Mouse (Mus musculus): ENCODE measurements at regions not wholly inside any gene's neighbourhood (a gene's known extent, or its start where the extent isn't known, plus 50 kb on each side); places are given as distances from the start of the nearest gene placed in this dataset.
A peak's percentile ranks its signal among the peaks of the same experiment; 100 is the strongest.

DNA sequence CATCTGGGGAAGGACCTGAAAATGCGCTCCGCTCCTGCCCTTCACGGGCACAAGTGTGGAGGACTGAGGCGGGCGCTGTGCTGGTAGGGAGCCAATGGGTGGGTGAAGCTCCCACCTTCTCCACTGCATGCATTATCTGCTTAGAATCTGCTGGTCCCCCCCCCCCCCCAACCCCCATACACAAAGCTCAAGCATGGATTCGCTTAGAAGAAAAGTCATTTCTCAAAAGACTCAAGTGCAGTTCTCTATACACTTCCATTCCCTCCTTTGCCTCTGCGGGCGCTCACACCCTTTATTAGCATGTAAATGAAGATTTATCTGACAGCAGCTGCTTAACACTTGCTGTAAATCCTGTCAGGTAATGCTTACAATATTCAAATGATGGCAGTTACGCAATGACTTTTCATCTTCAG is 230.4 kb downstream of the Kcnj2 start:
- no peak for DNase-seq (ENCODE audit: low spot score in 2 of 2)
- Histone ChIP-seq H3K27ac (no peak overlapping the region), H3K4me3 (no peak overlapping the region)
- no peak for TF ChIP-seq CTCF (conservative IDR thresholded peaks at IDR 0.05)

DNA sequence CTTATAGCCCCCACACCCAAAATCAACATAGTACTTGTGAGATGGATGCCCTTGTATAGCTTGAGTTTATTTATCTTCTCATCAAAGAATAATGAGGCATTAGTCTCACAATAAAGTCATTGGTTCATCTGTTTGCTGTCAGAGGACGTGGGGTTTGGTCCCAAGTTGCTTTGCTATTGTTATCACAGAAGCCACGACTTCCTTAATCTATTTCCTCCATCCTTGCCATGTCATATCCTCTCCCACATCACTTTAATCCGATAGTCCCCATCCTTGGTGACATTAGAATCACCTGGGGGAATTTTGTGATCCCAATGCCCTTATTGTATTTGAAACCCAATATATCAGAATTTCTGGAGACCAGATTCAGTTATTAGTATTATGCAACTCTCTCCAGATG is 246.8 kb downstream of the Kcnj2 start:
- H3K27ac ChIP-seq: no peak overlapping the region
- H3K4me3 ChIP-seq: no peak overlapping the region
- no peak for DNase-seq (ENCODE audit: low spot score in 2 of 2)
- no peak for TF ChIP-seq CTCF (conservative IDR thresholded peaks at IDR 0.05)

DNA sequence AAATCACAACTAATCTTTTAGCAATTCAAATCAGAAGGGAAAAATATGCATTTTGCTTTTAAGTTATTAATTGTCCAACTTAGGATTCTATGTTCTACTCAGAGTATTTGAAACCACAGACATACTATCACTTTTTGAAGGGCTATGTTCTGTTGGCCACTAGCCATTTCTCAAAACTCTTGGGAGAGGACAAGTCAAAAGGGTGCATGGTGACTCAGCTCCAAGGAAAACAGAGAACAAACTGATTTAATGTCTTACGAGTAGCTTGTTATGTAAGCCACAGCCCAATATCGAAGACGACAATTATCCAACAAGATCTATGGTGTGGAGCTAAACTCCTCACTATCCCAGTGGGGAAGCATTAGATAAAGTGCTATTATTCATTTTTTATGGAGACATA is 247.6 kb downstream of the Kcnj2 start:
- Histone ChIP-seq H3K4me3 (no peak overlapping the region), H3K27ac (no peak overlapping the region)
- no peak for DNase-seq (ENCODE audit: low spot score in 2 of 2)
- no peak for TF ChIP-seq CTCF (conservative IDR thresholded peaks at IDR 0.05)

DNA sequence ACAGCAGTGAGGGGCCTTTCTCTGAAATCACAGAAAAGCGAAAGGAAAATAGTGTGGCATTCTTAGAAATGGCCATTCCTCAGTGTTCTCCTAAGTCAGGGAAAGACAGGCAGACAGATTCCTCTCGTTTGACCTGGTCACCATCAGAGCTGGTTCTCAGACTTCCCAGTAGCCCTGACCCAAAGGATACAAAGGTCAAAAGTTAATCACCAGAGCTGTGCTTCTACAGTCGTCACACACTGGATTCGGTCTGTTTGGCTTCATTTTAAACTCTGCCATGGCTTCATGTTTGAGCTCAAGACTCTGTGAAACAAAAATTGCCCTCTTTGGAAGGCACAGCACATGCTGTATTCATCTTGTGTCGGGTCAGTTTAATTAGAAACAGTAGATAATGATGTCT is 255.6 kb downstream of the Kcnj2 start:
- DNase-seq (ENCODE audit: low spot score in 2 of 2): no peak
- Histone ChIP-seq H3K4me3 (no peak overlapping the region), H3K27ac (no peak overlapping the region)
- TF ChIP-seq CTCF (conservative IDR thresholded peaks at IDR 0.05): no peak

DNA sequence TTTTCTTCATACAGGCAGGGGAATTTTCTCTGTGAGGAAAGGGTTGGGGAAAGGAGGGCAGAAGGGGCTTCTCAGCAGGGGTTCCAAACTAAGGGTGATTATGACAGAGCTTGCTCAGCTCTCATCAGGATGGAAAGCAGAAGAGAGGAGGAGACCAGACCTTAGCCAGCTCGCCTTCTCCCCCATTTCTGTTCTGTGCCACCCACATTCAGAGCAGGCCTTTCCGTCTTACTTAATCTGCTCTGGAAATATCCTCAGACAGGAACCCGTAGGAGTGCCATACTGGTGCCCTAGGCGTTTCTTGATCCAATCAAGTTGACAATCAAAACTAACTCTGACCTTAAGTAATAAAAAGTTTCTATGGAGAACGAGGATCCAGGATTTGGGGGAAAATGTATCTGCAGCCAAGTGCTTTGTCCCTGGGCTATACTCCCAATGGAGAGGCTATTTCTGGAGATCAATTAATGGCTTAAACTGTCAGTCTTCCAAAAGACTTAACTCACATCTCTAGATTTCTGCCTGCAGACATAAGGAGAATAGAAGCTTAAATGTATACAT is 258.6 kb downstream of the Kcnj2 start:
- Histone ChIP-seq H3K4me3 (no peak overlapping the region), H3K27ac (no peak overlapping the region)
- DNase-seq (ENCODE audit: low spot score in 2 of 2): no peak
- no peak for TF ChIP-seq CTCF (conservative IDR thresholded peaks at IDR 0.05)

DNA sequence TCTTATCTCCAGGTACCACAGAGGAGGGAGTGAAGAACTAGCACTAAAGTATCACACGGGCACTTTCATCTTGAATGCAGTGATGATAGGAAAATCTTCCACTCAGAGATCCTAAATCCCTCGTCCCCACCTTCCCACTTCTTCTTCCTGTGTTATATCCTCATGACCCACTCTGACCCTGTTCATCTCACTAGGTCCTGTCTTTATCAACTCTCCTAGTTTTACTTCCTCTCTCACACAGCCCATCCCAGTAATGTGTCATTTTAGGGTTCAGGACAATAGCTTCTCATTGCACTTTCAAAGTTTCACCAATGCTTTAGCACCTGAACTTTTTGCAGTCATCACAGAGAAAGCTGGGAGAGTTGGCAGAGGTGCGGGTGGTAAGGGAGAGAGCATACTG is 261.0 kb downstream of the Kcnj2 start:
- no peak for DNase-seq (ENCODE audit: low spot score in 2 of 2)
- no peak for TF ChIP-seq CTCF (conservative IDR thresholded peaks at IDR 0.05)

DNA sequence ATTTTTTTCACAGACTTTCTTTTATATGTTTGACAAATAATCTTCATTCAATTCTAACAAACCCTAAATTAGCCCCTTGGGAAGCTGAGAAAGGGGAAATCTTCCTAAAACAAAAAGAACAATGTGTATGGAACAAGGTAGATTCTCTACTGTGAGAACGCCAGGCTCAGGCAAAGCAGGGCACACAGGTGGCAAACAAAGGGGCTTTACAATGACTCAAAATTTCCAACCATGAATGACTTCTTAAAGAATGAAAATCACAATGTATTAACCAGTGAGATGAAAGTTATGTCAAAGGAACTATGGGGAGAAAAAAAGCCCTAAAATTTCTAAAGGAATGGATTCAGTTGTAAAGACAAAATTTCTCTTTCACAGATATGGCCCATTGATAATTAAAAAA is 262.3 kb downstream of the Kcnj2 start:
- TF ChIP-seq CTCF (conservative IDR thresholded peaks at IDR 0.05): no peak
- H3K27ac ChIP-seq: no peak overlapping the region
- H3K4me3 ChIP-seq: no peak overlapping the region
- DNase-seq (ENCODE audit: low spot score in 2 of 2): no peak

More for the DNA sequence above, 261.0 kb downstream of the Kcnj2 start:
- H3K4me3 ChIP-seq: no peak overlapping the region
- no peak overlapping the region for H3K27ac ChIP-seq

DNA sequence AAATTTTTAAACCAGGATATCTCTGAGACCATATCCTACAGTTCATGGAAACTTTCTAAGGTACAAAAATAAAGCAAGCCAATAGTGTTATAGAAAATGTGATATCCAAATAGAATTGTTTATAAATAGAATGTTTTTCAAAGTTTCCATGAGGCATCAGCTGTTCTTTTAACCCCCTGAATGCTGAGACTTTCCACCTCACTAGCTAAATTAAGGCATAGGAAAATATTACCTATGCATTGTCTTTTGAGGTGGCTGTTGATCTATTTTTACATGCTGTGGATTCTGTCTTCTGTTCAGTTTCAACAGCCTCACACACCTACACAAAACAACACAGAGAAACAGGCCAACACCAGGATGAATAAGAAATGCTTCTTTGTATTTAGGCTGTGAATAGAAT is 265.6 kb downstream of the Kcnj2 start:
- DNase-seq (ENCODE audit: low spot score in 2 of 2): no peak
- TF ChIP-seq CTCF (conservative IDR thresholded peaks at IDR 0.05): no peak
- Histone ChIP-seq H3K27ac (no peak overlapping the region), H3K4me3 (no peak overlapping the region)

DNA sequence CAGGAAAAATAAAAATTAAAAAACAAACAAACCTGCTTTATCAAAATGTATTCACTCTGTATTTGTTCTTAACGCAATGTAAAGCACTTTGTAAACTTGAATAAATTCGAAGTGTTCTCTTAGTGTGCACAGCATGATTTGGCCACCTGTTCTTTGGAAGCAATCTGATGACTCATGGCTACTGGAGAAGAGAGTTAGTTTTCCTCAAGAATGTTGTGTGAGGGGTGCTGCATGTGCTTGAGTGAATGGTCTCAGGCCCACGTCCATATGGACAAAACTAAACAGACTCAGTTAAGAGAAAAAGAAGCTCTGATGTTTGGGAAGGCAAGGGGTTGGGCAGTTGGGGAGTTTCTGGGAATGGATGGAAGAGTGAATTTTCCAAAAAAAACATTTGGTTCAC is 267.1 kb downstream of the Kcnj2 start:
- no peak overlapping the region for H3K27ac ChIP-seq
- no peak for TF ChIP-seq CTCF (conservative IDR thresholded peaks at IDR 0.05)
- H3K4me3 ChIP-seq: no peak overlapping the region
- DNase-seq (ENCODE audit: low spot score in 2 of 2): peak in 1 of 2 experiments; percentile 32

DNA sequence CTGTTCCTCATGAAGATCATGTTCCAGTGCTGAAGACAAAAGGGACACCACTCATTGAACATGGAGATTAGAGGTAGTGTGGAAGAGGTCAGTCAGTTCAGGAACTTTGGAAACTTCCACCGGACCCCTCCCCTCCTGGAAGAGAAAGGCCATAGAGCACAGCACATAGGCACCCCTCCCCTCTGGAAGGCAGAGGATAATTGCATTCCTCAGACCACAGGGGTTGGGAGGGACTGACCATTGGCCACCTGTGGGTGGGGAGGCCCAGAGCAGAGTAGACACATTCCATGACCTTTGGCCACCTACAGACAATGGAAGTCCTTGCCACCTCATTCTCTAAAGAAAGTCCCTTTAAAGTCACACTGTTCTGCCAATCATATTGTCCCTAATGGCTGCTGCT is 281.6 kb downstream of the Kcnj2 start:
- DNase-seq (ENCODE audit: low spot score in 2 of 2): no peak
- no peak overlapping the region for H3K4me3 ChIP-seq
- no peak for TF ChIP-seq CTCF (conservative IDR thresholded peaks at IDR 0.05)

DNA sequence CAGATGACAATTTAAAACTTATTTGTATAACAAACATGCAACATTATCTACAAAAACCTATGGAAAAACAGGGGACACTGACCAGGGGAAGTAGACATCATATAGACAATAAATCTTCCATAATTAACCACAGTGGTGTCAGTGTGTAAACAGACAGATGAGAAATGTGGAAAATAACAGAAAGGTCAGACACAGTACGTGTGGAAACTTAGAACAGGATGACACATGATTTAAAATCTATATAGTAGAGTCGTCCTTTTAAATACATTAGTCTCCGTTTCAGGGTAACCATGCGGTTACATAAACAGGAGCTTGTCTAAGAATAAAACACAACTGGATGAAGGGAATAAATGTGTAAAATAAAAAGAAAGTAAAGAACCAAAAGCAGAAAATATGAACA is 284.1 kb downstream of the Kcnj2 start:
- no peak for TF ChIP-seq CTCF (conservative IDR thresholded peaks at IDR 0.05)
- no peak overlapping the region for H3K4me3 ChIP-seq
- H3K27ac ChIP-seq: no peak overlapping the region
- DNase-seq (ENCODE audit: low spot score in 2 of 2): no peak

More for the DNA sequence above, 281.6 kb downstream of the Kcnj2 start:
- no peak overlapping the region for H3K27ac ChIP-seq

DNA sequence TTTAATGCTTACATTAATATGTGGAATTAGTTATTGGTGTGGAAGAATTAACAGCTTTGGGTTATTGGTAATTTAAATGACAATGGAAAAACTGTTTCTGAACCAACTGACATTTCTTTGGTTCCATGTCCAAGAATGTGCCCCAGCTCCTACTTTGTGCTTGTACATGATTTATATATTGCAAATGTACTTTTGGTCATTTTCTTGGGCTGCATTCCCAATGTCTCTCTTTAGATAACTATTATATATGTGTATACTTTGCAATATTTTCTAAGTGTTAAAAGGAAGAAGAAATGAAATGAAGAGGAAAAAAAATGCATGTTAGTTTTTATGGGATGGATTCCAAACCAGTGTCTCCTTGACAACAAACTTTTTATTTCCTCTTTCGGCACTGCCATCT is 297.4 kb downstream of the Kcnj2 start:
- H3K4me3 ChIP-seq: no peak overlapping the region
- H3K27ac ChIP-seq: no peak overlapping the region
- no peak for DNase-seq (ENCODE audit: low spot score in 2 of 2)
- no peak for TF ChIP-seq CTCF (conservative IDR thresholded peaks at IDR 0.05)

DNA sequence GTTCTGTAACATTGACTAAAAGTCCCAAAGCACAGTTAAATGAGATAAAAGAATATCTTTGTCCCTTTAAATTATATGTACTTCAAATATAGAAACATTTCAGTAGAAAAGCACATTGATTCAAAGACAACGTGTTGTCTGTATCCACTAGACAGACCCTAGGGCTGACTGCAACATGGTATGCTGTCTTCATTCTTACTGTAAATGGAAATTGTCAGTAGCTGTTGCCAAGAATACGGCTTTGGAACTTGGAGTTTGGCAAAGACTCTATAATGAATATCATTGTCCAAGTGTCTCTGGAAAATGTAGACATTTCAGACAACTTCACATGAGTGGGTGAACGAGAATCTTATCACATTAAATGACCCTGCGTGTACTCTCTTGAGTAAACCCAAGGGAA is 311.2 kb downstream of the Kcnj2 start:
- Histone ChIP-seq H3K27ac (no peak overlapping the region), H3K4me3 (no peak overlapping the region)
- DNase-seq (ENCODE audit: low spot score in 2 of 2): no peak
- no peak for TF ChIP-seq CTCF (conservative IDR thresholded peaks at IDR 0.05)

DNA sequence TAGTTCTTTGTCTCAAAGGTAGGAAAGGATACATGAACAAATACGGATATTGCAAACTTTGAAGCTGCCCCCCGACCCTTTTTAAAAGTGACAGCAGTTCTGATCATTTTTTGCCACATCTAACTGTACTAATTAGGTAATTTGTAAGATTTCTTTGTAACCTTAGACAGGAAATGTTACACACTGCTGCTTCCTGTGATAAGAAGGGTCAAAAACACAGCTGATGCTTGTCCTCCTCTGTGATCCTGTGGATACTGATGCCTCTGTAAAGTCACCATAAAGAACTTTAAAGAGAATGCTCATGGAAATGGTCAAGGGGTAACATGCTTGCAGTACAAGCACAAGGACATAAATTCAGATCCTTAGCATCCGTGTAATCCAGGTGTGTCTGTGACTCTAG is 313.9 kb downstream of the Kcnj2 start:
- Histone ChIP-seq H3K27ac (no peak overlapping the region), H3K4me3 (no peak overlapping the region)
- DNase-seq (ENCODE audit: low spot score in 2 of 2): no peak
- TF ChIP-seq CTCF (conservative IDR thresholded peaks at IDR 0.05): no peak

DNA sequence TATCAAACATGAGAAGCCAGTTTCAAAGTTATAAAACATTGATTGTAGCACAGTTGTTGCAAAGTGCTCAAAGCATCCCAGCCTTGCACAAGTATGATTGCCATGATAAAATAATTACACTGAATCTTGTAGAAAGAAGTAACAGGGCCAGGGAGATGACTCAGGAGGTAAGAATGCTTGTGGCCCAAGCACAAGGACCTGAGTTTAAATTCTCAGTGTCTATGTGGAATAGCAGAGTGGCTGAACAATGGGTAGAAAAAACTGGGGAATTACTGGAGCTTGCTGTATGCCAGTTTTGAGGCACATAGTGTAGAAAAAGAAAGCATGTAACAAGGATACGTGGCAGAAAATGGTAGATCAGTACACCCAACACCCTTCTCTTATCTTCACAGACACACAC is 332.7 kb downstream of the Kcnj2 start:
- H3K27ac ChIP-seq: no peak overlapping the region
- no peak for DNase-seq (ENCODE audit: low spot score in 2 of 2)
- TF ChIP-seq CTCF (conservative IDR thresholded peaks at IDR 0.05): no peak
- no peak overlapping the region for H3K4me3 ChIP-seq

All from layer of hippocampus, adult 2 months (tissue).